Mouse (Mus musculus) liver, embryonic 14.5 days (tissue): ENCODE results near the gene Thra. TPM values are rescaled to one million over a fixed set of nuclear protein-coding genes. Genes with fewer than 3 reads are reported as not detected.

Experiments used
- ATAC-seq: fragments of 200-750 bp; cut with Nextera tagmentation; 2 replicates; pipeline ENCODE4 v1.8.0; 2017; ENCODE audit warnings: moderate number of reproducible peaks, mild to moderate bottlenecking, moderate library complexity; ENCODE audit not compliant: insufficient read depth
- DNase-seq, 3 experiments: peaks; one replicate each; pipeline ENCODE4 v3.0.0-alpha.2; 2012 to 2013; ENCODE audit warnings: low read depth in 3 of 3, low spot score in 3 of 3
- H3K27ac ChIP-seq: fragments of 300-500 bp; sonication (generic); 2 replicates; pipeline ENCODE4 v1.5.1; 2014; ENCODE audit warnings: moderate library complexity, mild to moderate bottlenecking, control low read depth, inconsistent platforms
- H3K27me3 ChIP-seq: fragments of 300-500 bp; sonication (generic); 2 replicates; pipeline ENCODE4 v1.6.1; 2014; ENCODE audit warnings: mild to moderate bottlenecking, low read length, moderate library complexity; ENCODE audit not compliant: control insufficient read depth, insufficient read depth
- H3K36me3 ChIP-seq: fragments of 300-500 bp; sonication (generic); replicated peaks from 2 replicates; pipeline ENCODE4 v1.6.1; 2014; ENCODE audit warnings: low read depth; ENCODE audit not compliant: control insufficient read depth, insufficient read depth
- H3K4me1 ChIP-seq, 2 experiments: fragments of 200-500 bp in 1 of 2; fragments of 300-500 bp in 1 of 2; sonication (generic) in 1 of 2; replicated peaks; 2 replicates each; pipeline ENCODE4 v1.6.1; 2012 to 2014; ENCODE audit warnings: antibody characterized with exemption in 1 of 2, inconsistent platforms in 1 of 2, low read length in 1 of 2; ENCODE audit not compliant: control insufficient read depth in 2 of 2, insufficient read depth in 2 of 2
- H3K4me2 ChIP-seq: fragments of 300-500 bp; sonication (generic); 2 replicates; pipeline ENCODE4 v1.6.1; 2014; ENCODE audit warnings: low read depth, mild to moderate bottlenecking, control low read depth, moderate library complexity
- H3K4me3 ChIP-seq, 2 experiments: fragments of 200-500 bp in 1 of 2; fragments of 300-500 bp in 1 of 2; sonication (generic) in 1 of 2; 2 replicates each; pipeline ENCODE4 v1.5.1; 2012 to 2014; ENCODE audit warnings: low read depth in 2 of 2, low read length in 2 of 2, mild to moderate bottlenecking in 2 of 2, control low read depth in 1 of 2, inconsistent platforms in 1 of 2, moderate library complexity in 1 of 2; ENCODE audit not compliant: insufficient read depth in 1 of 2
- H3K9ac ChIP-seq: fragments of 300-500 bp; sonication (generic); replicated peaks from 2 replicates; pipeline ENCODE4 v1.6.1; 2014; ENCODE audit warnings: mild to moderate bottlenecking, control low read depth, moderate library complexity
- H3K9me3 ChIP-seq: fragments of 300-500 bp; sonication (generic); 2 replicates; pipeline ENCODE4 v1.6.1; 2016; ENCODE audit warnings: low read length, mixed read lengths; ENCODE audit not compliant: control insufficient read depth
- CTCF ChIP-seq: IDR thresholded peaks from 2 replicates; pipeline ENCODE4 v1.5.1; 2016; ENCODE audit warnings: antibody characterized with exemption, low read depth, control low read depth
- EP300 ChIP-seq: IDR thresholded peaks from 2 replicates; pipeline ENCODE4 v1.6.1; 2016; ENCODE audit warnings: antibody characterized with exemption, low read depth
- WGBS: fragments of 180-500 bp; shearing (Covaris S2); extraction: QIAGEN DNeasy Blood & Tissue Kit; methylation state at CpG from one replicate; pipeline ENCODE4 v1.1.7; 2014; ENCODE audit not compliant: insufficient replicate concordance; 5-methylcytosine and 5-hydroxymethylcytosine counted together
- polyA plus RNA-seq, 2 experiments: library from polyadenylated mRNA; depleted of rRNA in 1 of 2; stranded (reverse) in 1 of 2; unstranded in 1 of 2; fragments of >200 nt; fragmentation: Nextera tagmentation in 1 of 2; extraction: Ambion mirVana in 1 of 2; gene quantifications; 2 replicates each; pipeline versions ENCODE4 v1.2.1 to v1.2.3; 2012 to 2014

The Thra gene
- polyA plus RNA-seq, 2 experiments, result 8.3 to 15.6 TPM

DNA sequence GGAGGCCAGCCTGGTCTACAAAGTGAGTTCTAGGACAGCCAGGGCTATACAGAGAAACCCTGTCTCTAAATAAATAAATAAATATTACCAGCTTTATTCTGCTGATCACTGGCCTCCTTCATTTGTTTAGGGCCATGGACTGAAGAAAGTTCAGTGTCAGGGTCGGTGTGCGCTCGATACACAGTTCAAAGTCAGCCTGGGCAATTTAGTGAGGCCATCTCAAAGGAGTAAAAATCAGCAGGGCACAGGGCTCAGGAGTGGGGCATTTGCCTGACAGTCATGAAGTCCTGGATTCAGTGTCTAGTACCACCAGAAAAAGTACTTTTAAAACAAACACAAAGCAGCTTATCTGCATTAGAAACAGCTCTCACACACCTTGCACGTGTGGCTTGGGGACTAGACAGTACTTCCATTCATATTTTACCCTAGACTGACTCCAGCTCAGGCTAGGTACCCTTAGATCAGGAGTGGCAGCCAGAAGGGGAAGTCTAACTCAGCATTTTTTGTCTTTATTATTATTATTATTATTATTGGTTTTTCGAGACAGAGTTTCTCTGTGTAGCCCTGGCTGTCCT lies 50.3 kb downstream of the Thra start:
- no peak for ATAC-seq
- Histone ChIP-seq H3K4me2 (no peak overlapping the region), H3K4me1 (peaks cover 15 to 39% of the 10 kb centered on the region in 2 experiments), H3K36me3 (no peaks in the 10 kb centered on the region), H3K4me3 (no peak overlapping the region), H3K9me3 (no peaks in the 10 kb centered on the region), H3K27ac (no peak overlapping the region), H3K27me3 (no peaks in the 10 kb centered on the region), H3K9ac (no peak overlapping the region)
- no peak for DNase-seq
- WGBS, result 78% methylated on average over 5 of the region's 5 CpGs
- no peak for TF ChIP-seq CTCF
- TF ChIP-seq EP300, result no peak

DNA sequence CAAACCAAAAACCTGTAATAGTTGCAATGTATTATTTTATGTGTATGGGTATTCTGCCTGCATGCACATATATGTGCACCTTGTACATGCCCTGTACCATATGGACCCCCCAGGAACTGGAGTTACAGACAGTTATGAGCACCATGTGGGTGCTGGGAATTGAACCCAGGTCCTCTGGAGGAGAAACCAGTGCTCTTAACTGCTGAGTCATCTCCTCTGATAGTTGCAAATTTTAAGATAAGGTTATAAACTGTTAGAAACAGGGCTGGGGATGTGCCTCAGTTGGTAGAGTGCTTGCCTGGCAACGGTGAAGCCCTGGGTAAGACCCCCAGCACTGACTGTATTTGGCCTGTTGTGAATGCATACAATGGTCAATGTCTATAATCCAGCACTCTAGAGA lies 51.0 kb downstream of the Thra start:
- TF ChIP-seq CTCF, result no peak
- no peak for TF ChIP-seq EP300
- Histone ChIP-seq H3K4me3 (no peak overlapping the region), H3K27ac (no peak overlapping the region), H3K4me1 (peaks cover 17 to 35% of the 10 kb centered on the region in 2 experiments), H3K4me2 (no peak overlapping the region), H3K9ac (no peak overlapping the region), H3K9me3 (no peaks in the 10 kb centered on the region), H3K36me3 (no peaks in the 10 kb centered on the region), H3K27me3 (no peaks in the 10 kb centered on the region)
- ATAC-seq (no peak), DNase-seq (no peak)
- 62% methylated on average over 1 of the region's 1 CpGs for WGBS

DNA sequence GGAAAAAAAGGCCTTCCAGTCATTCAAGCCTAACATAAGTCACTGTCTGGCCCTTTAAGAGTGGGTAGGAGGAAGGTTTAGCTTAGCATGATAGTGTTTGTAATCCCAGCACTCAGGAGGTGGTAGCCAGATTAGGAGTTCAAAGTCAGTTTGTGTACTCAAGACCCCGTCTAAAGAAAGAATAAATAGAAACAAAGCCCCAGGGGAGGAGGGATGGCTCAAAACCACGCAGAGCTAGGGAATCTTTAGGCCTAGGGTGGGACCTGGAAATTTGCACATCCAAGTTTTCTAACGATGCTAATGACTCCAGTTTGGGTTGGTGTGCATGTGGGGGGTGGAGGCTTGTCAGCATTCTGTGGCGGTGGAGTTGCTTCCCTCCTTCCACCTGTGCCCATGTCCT lies 51.6 kb downstream of the Thra start:
- ATAC-seq (no peak), DNase-seq (no peak)
- Histone ChIP-seq H3K4me2 (no peak overlapping the region), H3K27me3 (no peaks in the 10 kb centered on the region), H3K9me3 (no peaks in the 10 kb centered on the region), H3K36me3 (no peaks in the 10 kb centered on the region), H3K4me1 (peaks cover 21 to 32% of the 10 kb centered on the region in 2 experiments), H3K9ac (0 out of 2 replicates have a peak overlapping the region, but pooled peaks have one; percentile 6), H3K27ac (no peak overlapping the region), H3K4me3 (no peak overlapping the region)
- no peak for TF ChIP-seq CTCF
- no peak for TF ChIP-seq EP300
- WGBS, result 42% methylated on average over 4 of the region's 4 CpGs

- WGBS, result under 1% methylated on average over 26 of the region's 30 CpGs
- H3K4me1 ChIP-seq, result peaks cover 19 to 28% of the 10 kb centered on the region in 2 experiments
Measured at GRCm38 (mm10) chr11:98794469-98795014, 54.1 kb downstream of the Thra start.

GRCm38 (mm10) chr11:98795015-98795713 lies 54.7 kb downstream of the Thra start, which contains the start of gene Msl1:
Gene Msl1 (plus strand): TSS chr11:98795516.
- peak within 1 kb of the TSS; percentile 98 for H3K9ac ChIP-seq
- DNase-seq (peak; percentile 65 to 72 (median 69)), ATAC-seq (peak; percentile 78)
- H3K4me2 ChIP-seq, result peak within 1 kb of the TSS; percentile 95
- TF ChIP-seq EP300 (no peak), CTCF (no peak)
- H3K27ac ChIP-seq, result peak within 1 kb of the TSS; percentile 79
- H3K9me3 ChIP-seq, result no peaks in the 10 kb centered on the region
- H3K27me3 ChIP-seq, result no peaks in the 10 kb centered on the region
- peaks cover 15 to 24% of the 10 kb centered on the region in 2 experiments for H3K4me1 ChIP-seq
- H3K36me3 ChIP-seq, result peaks cover 18% of the 10 kb centered on the region
- H3K4me3 ChIP-seq, result peak within 1 kb of the TSS; percentile 85 to 99
- under 1% methylated on average over 78 of the region's 89 CpGs for WGBS

More at GRCm38 (mm10) chr11:98794469-98795014, 54.1 kb downstream of the Thra start:
- Histone ChIP-seq H3K4me2 (peak overlapping the region; percentile 95), H3K9ac (peak overlapping the region; percentile 98), H3K27ac (peak overlapping the region; percentile 79), H3K36me3 (peaks cover 12% of the 10 kb centered on the region), H3K4me3 (peak overlapping the region; percentile 85 to 99), H3K27me3 (no peaks in the 10 kb centered on the region), H3K9me3 (no peaks in the 10 kb centered on the region)
- TF ChIP-seq EP300, result no peak
- TF ChIP-seq CTCF, result peak; percentile 44
- ATAC-seq, result peak; percentile 68
- peak in 1 of 3 experiments; percentile 56 for DNase-seq
